Mouse (Mus musculus): Measurements from ENCODE around the gene Adcy6. TPM values are rescaled to one million over a fixed set of nuclear protein-coding genes. Genes with fewer than 3 reads are reported as not detected.

The Adcy6 gene
- polyA plus RNA-seq, 1 experiment: 65.2 TPM

DNA sequence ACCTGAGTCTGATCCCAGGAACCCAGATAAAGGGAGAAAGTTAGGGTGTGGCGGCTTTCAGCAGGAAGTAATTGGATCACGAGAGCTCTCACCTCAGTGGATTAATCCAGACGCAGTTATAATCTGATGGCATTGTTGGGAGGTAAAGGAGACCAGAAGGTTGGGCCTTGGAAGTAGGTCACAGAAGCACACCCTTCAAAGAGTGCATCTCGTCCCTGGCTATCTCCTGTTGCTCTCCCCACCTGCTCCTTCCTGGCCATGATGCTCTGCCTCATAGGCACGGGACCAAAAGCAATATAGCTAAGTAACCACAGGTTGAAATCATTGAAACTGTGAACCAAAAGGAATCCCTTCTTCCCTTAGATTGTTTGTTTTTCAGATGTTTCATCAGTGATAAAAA is 52.7 kb downstream of the Adcy6 start:
- Histone ChIP-seq H3K4me3 (replicated peaks; ENCODE audit: control insufficient read depth, low read depth, low read length) (no peak overlapping the region), H3K4me1 (ENCODE audit: control insufficient read depth, insufficient read depth, low read length) (no peaks in the 10 kb centered on the region; the same call in 1 of the 2 replicates), H3K27ac (ENCODE audit: control insufficient read depth, insufficient read depth, low read depth, low read length, poor library complexity) (no peak overlapping the region)
- TF ChIP-seq CTCF (IDR thresholded peaks at IDR 0.05; ENCODE audit: control insufficient read depth, insufficient read depth, low read length) (no peak), POLR2A (IDR thresholded peaks at IDR 0.05; ENCODE audit: borderline replicate concordance, control insufficient read depth, low read depth, low read length) (no peak)
- 87% methylated on average over 5 of the region's 5 CpGs for WGBS

DNA sequence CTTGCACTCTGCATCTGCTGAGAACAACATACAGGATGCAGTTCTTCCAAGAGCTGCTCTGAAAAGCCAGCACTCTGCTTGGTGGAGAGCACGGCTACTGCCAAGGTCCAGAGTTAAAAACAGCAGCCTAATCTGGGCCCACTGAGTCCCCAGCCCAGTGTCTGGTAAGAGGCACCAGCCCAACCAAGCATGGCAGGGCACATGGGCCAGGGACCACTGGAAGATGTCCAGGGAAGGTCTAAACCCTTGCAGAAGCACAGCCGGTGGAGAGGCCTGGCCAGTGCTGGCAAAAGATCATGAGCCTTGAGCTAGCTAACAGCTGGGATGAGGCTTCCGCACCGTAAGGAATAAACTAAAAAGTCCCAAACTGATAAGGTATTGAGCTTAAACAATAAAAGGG is 54.0 kb downstream of the Adcy6 start:
- no peak overlapping the region for H3K27ac ChIP-seq (ENCODE audit: control insufficient read depth, insufficient read depth, low read depth, low read length, poor library complexity)
- WGBS: 92% methylated on average over 4 of the region's 4 CpGs
- H3K4me3 ChIP-seq (replicated peaks; ENCODE audit: control insufficient read depth, low read depth, low read length): no peak overlapping the region
- TF ChIP-seq CTCF (IDR thresholded peaks at IDR 0.05; ENCODE audit: control insufficient read depth, insufficient read depth, low read length): no peak
- no peak for TF ChIP-seq POLR2A (IDR thresholded peaks at IDR 0.05; ENCODE audit: borderline replicate concordance, control insufficient read depth, low read depth, low read length)
- no peaks in the 10 kb centered on the region for H3K4me1 ChIP-seq (ENCODE audit: control insufficient read depth, insufficient read depth, low read length)

DNA sequence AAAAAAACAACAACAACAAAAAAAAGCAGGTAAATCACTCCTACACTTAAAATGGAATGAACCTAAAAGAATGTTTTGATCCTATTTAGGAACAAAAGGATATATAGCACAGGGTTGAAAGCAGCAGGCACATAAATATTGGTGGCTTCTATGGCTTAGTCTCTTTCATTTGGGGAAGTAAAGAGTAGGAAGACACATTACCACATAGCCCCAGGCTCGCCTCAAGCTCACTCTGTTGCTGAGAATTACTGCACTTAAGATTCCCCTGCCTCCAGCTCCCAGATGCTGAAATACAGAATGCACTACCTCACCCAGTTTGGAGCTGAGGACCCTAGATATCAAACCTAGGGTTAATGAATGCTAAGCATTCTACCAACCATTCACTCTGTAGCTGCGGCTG is 57.1 kb downstream of the Adcy6 start:
- WGBS: 64% methylated on average over 2 of the region's 2 CpGs
- Histone ChIP-seq H3K4me1 (ENCODE audit: control insufficient read depth, insufficient read depth, low read length) (no peaks in the 10 kb centered on the region), H3K4me3 (replicated peaks; ENCODE audit: control insufficient read depth, low read depth, low read length) (no peak overlapping the region), H3K27ac (ENCODE audit: control insufficient read depth, insufficient read depth, low read depth, low read length, poor library complexity) (no peak overlapping the region)
- TF ChIP-seq POLR2A (IDR thresholded peaks at IDR 0.05; ENCODE audit: borderline replicate concordance, control insufficient read depth, low read depth, low read length) (no peak), CTCF (IDR thresholded peaks at IDR 0.05; ENCODE audit: control insufficient read depth, insufficient read depth, low read length) (no peak)

DNA sequence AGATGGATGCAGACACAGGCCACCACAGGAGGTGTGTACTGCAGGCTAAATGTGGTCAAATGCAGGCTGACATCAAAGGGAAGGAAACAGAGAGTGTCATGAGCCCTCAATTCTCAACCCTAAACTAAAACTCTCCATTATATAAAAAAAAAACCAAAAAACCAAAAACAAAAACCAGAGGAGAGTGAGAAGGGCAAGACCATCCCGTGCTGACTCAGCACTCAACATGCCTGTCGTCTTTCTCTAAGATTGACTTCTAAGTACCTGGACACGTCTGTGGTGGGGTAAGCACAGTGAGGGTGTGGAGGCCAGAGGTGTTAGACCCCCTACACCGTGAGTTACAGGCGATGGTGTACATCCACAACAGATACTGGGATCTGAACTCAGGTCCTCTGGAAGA is 63.0 kb downstream of the Adcy6 start:
- Histone ChIP-seq H3K27ac (ENCODE audit: control insufficient read depth, insufficient read depth, low read depth, low read length, poor library complexity) (no peak overlapping the region), H3K4me1 (ENCODE audit: control insufficient read depth, insufficient read depth, low read length) (no peaks in the 10 kb centered on the region), H3K4me3 (replicated peaks; ENCODE audit: control insufficient read depth, low read depth, low read length) (no peak overlapping the region)
- no peak for TF ChIP-seq CTCF (IDR thresholded peaks at IDR 0.05; ENCODE audit: control insufficient read depth, insufficient read depth, low read length)
- no peak for TF ChIP-seq POLR2A (IDR thresholded peaks at IDR 0.05; ENCODE audit: borderline replicate concordance, control insufficient read depth, low read depth, low read length)
- 89% methylated on average over 5 of the region's 5 CpGs for WGBS

DNA sequence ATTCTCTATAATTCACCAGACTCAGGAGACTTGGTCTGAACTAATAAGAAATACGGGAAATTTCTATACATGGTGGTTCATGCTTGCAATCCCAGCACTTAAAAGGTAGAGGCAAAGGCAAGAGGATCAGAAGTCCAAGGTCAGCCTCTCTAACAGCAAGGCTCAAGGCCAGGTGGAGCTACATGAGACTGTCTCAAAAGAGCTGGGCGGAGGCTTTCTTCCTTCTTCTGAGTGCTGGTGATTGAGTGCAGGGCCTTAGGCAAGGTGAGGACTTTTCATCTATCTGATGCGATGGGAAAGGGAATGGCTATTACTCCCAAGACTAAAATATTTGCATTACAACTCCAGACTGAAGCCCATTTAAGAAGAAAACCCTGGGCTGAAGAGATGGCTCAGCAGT is 64.7 kb downstream of the Adcy6 start:
- TF ChIP-seq POLR2A (IDR thresholded peaks at IDR 0.05; ENCODE audit: borderline replicate concordance, control insufficient read depth, low read depth, low read length): no peak
- TF ChIP-seq CTCF (IDR thresholded peaks at IDR 0.05; ENCODE audit: control insufficient read depth, insufficient read depth, low read length): no peak
- 95% methylated on average over 3 of the region's 3 CpGs for WGBS
- H3K4me1 ChIP-seq (ENCODE audit: control insufficient read depth, insufficient read depth, low read length): peaks cover 1% of the 10 kb centered on the region; the same call in 1 of the 2 replicates
- H3K4me3 ChIP-seq (replicated peaks; ENCODE audit: control insufficient read depth, low read depth, low read length): no peak overlapping the region
- H3K27ac ChIP-seq (ENCODE audit: control insufficient read depth, insufficient read depth, low read depth, low read length, poor library complexity): no peak overlapping the region

DNA sequence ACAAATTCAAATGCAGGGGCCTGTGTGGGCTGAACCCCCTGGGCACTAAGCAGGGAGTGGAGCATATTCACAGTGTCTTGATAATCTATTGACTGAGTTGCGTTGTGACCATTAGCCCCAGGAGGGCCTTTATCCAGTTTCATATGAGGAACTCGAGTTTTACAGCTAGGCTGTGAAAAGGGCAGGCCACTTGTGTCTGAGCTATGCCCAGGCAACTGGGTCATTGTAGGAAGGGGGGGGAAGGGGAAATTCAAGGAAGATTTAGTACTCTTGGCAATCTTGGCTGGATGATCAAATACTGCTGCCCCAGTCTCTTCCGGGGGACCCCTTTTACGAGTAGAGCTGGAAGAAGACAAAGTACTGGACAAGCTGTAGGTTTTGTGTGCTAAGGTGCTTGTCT is 66.5 kb downstream of the Adcy6 start:
- 84% methylated on average over 4 of the region's 4 CpGs for WGBS
- Histone ChIP-seq H3K4me1 (ENCODE audit: control insufficient read depth, insufficient read depth, low read length) (peaks cover 1% of the 10 kb centered on the region; the same call in 1 of the 2 replicates), H3K4me3 (replicated peaks; ENCODE audit: control insufficient read depth, low read depth, low read length) (no peak overlapping the region), H3K27ac (ENCODE audit: control insufficient read depth, insufficient read depth, low read depth, low read length, poor library complexity) (no peak overlapping the region)
- TF ChIP-seq POLR2A (IDR thresholded peaks at IDR 0.05; ENCODE audit: borderline replicate concordance, control insufficient read depth, low read depth, low read length): no peak
- TF ChIP-seq CTCF (IDR thresholded peaks at IDR 0.05; ENCODE audit: control insufficient read depth, insufficient read depth, low read length): no peak

DNA sequence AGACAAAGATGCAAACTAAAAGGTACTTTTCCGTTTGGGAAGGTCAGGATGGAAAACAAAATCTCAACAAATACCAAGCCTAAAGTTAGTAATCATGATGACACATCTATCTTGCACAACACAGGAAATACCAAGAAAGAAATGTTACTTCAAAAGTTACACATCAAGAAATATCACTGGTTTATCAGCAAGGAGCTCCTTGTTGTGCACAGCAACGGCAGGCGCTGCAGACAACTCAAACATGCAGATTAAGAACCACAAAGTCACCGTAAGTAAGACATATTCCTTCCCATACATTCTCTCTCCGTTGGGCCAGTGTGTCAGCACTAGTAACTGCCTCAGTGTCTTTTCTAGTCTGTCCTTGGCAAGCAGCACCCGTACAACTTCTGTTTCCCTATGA is 68.8 kb downstream of the Adcy6 start:
- no peak for TF ChIP-seq CTCF (IDR thresholded peaks at IDR 0.05; ENCODE audit: control insufficient read depth, insufficient read depth, low read length)
- TF ChIP-seq POLR2A (IDR thresholded peaks at IDR 0.05; ENCODE audit: borderline replicate concordance, control insufficient read depth, low read depth, low read length): no peak
- H3K4me3 ChIP-seq (replicated peaks; ENCODE audit: control insufficient read depth, low read depth, low read length): no peak overlapping the region
- 25% methylated on average over 6 of the region's 6 CpGs for WGBS

More for the DNA sequence above, 68.8 kb downstream of the Adcy6 start:
- Histone ChIP-seq H3K4me1 (ENCODE audit: control insufficient read depth, insufficient read depth, low read length) (peaks cover 1% of the 10 kb centered on the region; the same call in 1 of the 2 replicates), H3K27ac (ENCODE audit: control insufficient read depth, insufficient read depth, low read depth, low read length, poor library complexity) (no peak overlapping the region; the same call in 1 of the 2 replicates)

Other genes with a start within 250 kb of the Adcy6 start
- not detected in 2 replicates for gene Olfr283, start 229.1 kb downstream of the Adcy6 start, polyA plus RNA-seq (2011; ENCODE audit: insufficient read depth, insufficient read length, low replicate concordance, missing spikeins)
- gene Olfr282, start 178.9 kb downstream of the Adcy6 start, polyA plus RNA-seq (2011; ENCODE audit: insufficient read depth, insufficient read length, low replicate concordance, missing spikeins): not detected in 2 replicates
- 0.22 TPM in 1 of 2 replicates, not detected in the other for gene Olfr281, start 157.5 kb downstream of the Adcy6 start, polyA plus RNA-seq (2011; ENCODE audit: insufficient read depth, insufficient read length, low replicate concordance, missing spikeins)
- not detected in 2 replicates for gene OR5BS1P, start 140.2 kb downstream of the Adcy6 start, polyA plus RNA-seq (2011; ENCODE audit: insufficient read depth, insufficient read length, low replicate concordance, missing spikeins)
- gene Lalba, start 127.4 kb downstream of the Adcy6 start, polyA plus RNA-seq (2011; ENCODE audit: insufficient read depth, insufficient read length, low replicate concordance, missing spikeins): not detected in 2 replicates
- 0.29 TPM in 1 of 2 replicates, not detected in the other for gene Olfr279, start 117.7 kb downstream of the Adcy6 start, polyA plus RNA-seq (2011; ENCODE audit: insufficient read depth, insufficient read length, low replicate concordance, missing spikeins)
- gene Kansl2, start 75.8 kb downstream of the Adcy6 start, polyA plus RNA-seq (2011; ENCODE audit: insufficient read depth, insufficient read length, low replicate concordance, missing spikeins): 39.2 and 52.3 TPM in 2 replicates
- 18.5 and 31.3 TPM in 2 replicates for gene Ccnt1, start 39.2 kb downstream of the Adcy6 start, polyA plus RNA-seq (2011; ENCODE audit: insufficient read depth, insufficient read length, low replicate concordance, missing spikeins)
- gene 4930415O20Rik, start 39.1 kb downstream of the Adcy6 start, polyA plus RNA-seq (2011; ENCODE audit: insufficient read depth, insufficient read length, low replicate concordance, missing spikeins): not detected in 2 replicates
- gene Cacnb3, start 20.8 kb upstream of the Adcy6 start, polyA plus RNA-seq (2011; ENCODE audit: insufficient read depth, insufficient read length, low replicate concordance, missing spikeins): 0.70 and 1.8 TPM in 2 replicates
- 52.3 and 81.0 TPM in 2 replicates for gene Ddx23, start 52.8 kb upstream of the Adcy6 start, polyA plus RNA-seq (2011; ENCODE audit: insufficient read depth, insufficient read length, low replicate concordance, missing spikeins)
- 1.8 and 2.3 TPM in 2 replicates for gene Rnd1, start 67.4 kb upstream of the Adcy6 start, polyA plus RNA-seq (2011; ENCODE audit: insufficient read depth, insufficient read length, low replicate concordance, missing spikeins)
- not detected in 2 replicates for gene Ccdc65, start 98.1 kb upstream of the Adcy6 start, polyA plus RNA-seq (2011; ENCODE audit: insufficient read depth, insufficient read length, low replicate concordance, missing spikeins)
- 0.74 TPM in 1 of 2 replicates, not detected in the other for gene Fkbp11, start 118.1 kb upstream of the Adcy6 start, polyA plus RNA-seq (2011; ENCODE audit: insufficient read depth, insufficient read length, low replicate concordance, missing spikeins)
- gene Arf3, start 153.1 kb upstream of the Adcy6 start, polyA plus RNA-seq (2011; ENCODE audit: insufficient read depth, insufficient read length, low replicate concordance, missing spikeins): 11.0 and 19.8 TPM in 2 replicates
- 1.1 and 1.4 TPM in 2 replicates for gene Wnt10b, start 168.1 kb upstream of the Adcy6 start, polyA plus RNA-seq (2011; ENCODE audit: insufficient read depth, insufficient read length, low replicate concordance, missing spikeins)
- gene Wnt1, start 179.8 kb upstream of the Adcy6 start, polyA plus RNA-seq (2011; ENCODE audit: insufficient read depth, insufficient read length, low replicate concordance, missing spikeins): not detected in 2 replicates
- 0.25 TPM in 1 of 2 replicates, not detected in the other for gene Ddn, start 199.4 kb upstream of the Adcy6 start, polyA plus RNA-seq (2011; ENCODE audit: insufficient read depth, insufficient read length, low replicate concordance, missing spikeins)
- 64.8 and 107 TPM in 2 replicates for gene Prkag1, start 221.4 kb upstream of the Adcy6 start, polyA plus RNA-seq (2011; ENCODE audit: insufficient read depth, insufficient read length, low replicate concordance, missing spikeins)